Mouse (Mus musculus) myocyte (in vitro differentiated cells): ENCODE measurements around the gene Htr1d. TPM values are rescaled to one million over a fixed set of nuclear protein-coding genes. Genes with fewer than 3 reads are reported as not detected.

Experiments used
- H3K27me3 ChIP-seq: one replicate; pipeline ENCODE4 v1.6.1; 2011; ENCODE audit not compliant: control insufficient read depth, insufficient read depth, insufficient read length
- H3K36me3 ChIP-seq: one replicate; pipeline ENCODE4 v1.6.1; 2011; ENCODE audit not compliant: control insufficient read depth, insufficient read depth
- H3K4me2 ChIP-seq: one replicate; pipeline ENCODE4 v1.6.1; 2011; ENCODE audit warnings: low read depth, control low read depth
- H3K4me3 ChIP-seq: one replicate; pipeline ENCODE4 v1.5.1; 2011; ENCODE audit warnings: mild to moderate bottlenecking, control low read depth, moderate library complexity
- H3K79me2 ChIP-seq: one replicate; pipeline ENCODE4 v1.6.1; 2011; ENCODE audit not compliant: control insufficient read depth, insufficient read depth
- H3ac ChIP-seq: one replicate; pipeline ENCODE4 v1.6.1; 2011; ENCODE audit not compliant: control insufficient read depth, insufficient read length
- E2F4 ChIP-seq: IDR thresholded peaks from one replicate; pipeline ENCODE4 v1.6.1; 2011; ENCODE audit warnings: mild to moderate bottlenecking, control low read depth, moderate library complexity; ENCODE audit not compliant: insufficient read depth
- MAX ChIP-seq: IDR thresholded peaks from one replicate; pipeline ENCODE4 v1.6.1; 2011; ENCODE audit warnings: low read depth, mild to moderate bottlenecking, control low read depth
- POLR2A ChIP-seq: IDR thresholded peaks from one replicate; pipeline ENCODE4 v1.6.1; 2011; ENCODE audit warnings: low read depth, mild to moderate bottlenecking, control low read depth, moderate library complexity; ENCODE audit not compliant: insufficient read length
- POLR2AphosphoS2 ChIP-seq: IDR thresholded peaks from one replicate; pipeline ENCODE4 v1.6.1; 2011; ENCODE audit warnings: low read depth, control low read depth; ENCODE audit not compliant: insufficient read length
- REST ChIP-seq: IDR thresholded peaks from one replicate; pipeline ENCODE4 v1.6.1; 2011; ENCODE audit warnings: mild to moderate bottlenecking, control low read depth, moderate library complexity; ENCODE audit not compliant: insufficient read depth, insufficient read length
- SRF ChIP-seq: IDR thresholded peaks from one replicate; pipeline ENCODE4 v1.6.1; 2011; ENCODE audit warnings: low read depth; ENCODE audit not compliant: control insufficient read depth, insufficient read length
- TCF3 ChIP-seq: IDR thresholded peaks from one replicate; pipeline ENCODE4 v1.6.1; 2011; ENCODE audit warnings: low read depth, control low read depth; ENCODE audit not compliant: insufficient read length
- USF1 ChIP-seq: IDR thresholded peaks from one replicate; pipeline ENCODE4 v1.6.1; 2011; ENCODE audit warnings: low read depth, mild to moderate bottlenecking, control low read depth, moderate library complexity
- polyA plus RNA-seq: library from polyadenylated mRNA; unstranded; fragments of >200 nt; fragmentation: generic; extraction: Trizol; gene quantifications from one replicate; pipeline ENCODE4 v1.2.1, GENCODE M21; 2012; ENCODE audit warnings: missing spikeins

The Htr1d gene
- polyA plus RNA-seq, 1 experiment, result 0.11 TPM

DNA sequence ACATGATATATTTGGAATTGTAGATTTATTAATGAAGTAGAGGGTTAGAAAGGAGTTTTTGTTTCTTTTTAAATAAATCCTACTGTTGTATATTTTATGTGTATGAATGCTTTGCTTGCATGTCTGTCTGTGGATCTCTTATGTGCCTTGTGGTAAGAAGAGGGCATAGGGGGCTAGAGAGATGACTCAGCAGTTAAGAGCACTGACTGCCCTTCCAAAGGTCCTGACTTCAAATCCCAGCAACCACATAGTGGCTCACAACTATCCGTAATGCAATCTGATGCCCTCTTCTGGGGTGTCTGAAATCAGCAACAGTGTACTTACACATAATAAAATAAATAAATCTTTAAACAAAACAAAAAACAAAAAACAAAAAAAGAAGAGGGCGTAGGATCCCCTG is 63.2 kb downstream of the Htr1d start:
- no peak for TF ChIP-seq MAX
- TF ChIP-seq POLR2A, result no peak
- no peak for TF ChIP-seq POLR2AphosphoS2
- TF ChIP-seq USF1, result no peak
- TF ChIP-seq E2F4, result no peak
- TF ChIP-seq SRF, result no peak
- TF ChIP-seq TCF3, result no peak
- TF ChIP-seq REST, result no peak

More for the DNA sequence above, 63.2 kb downstream of the Htr1d start:
- H3K79me2 ChIP-seq, result peaks cover 100% of the 10 kb centered on the region
- no peak overlapping the region for H3K4me3 ChIP-seq
- no peaks in the 10 kb centered on the region for H3K27me3 ChIP-seq
- H3K4me2 ChIP-seq, result no peak overlapping the region
- no peaks in the 10 kb centered on the region for H3K36me3 ChIP-seq
- H3ac ChIP-seq, result no peak overlapping the region

Other genes with a start within 250 kb of the Htr1d start
- 3.9 TPM for gene Asap3, start 217.2 kb upstream of the Htr1d start, polyA plus RNA-seq
- 5.5 TPM for gene Tcea3, start 175.8 kb upstream of the Htr1d start, polyA plus RNA-seq
- 9.4 TPM for gene Zfp46, start 138.8 kb upstream of the Htr1d start, polyA plus RNA-seq
- gene Hnrnpr, start 112.6 kb upstream of the Htr1d start, polyA plus RNA-seq, result 25.1 TPM
- gene 6030445D17Rik, start 38.7 kb downstream of the Htr1d start, polyA plus RNA-seq, result 0.46 TPM
- gene Luzp1, start 46.2 kb downstream of the Htr1d start, polyA plus RNA-seq, result 12.5 TPM
- 52.8 TPM for gene Kdm1a, start 179.2 kb downstream of the Htr1d start, polyA plus RNA-seq
- gene Tex46, start 186.9 kb downstream of the Htr1d start, polyA plus RNA-seq, result not detected
- not detected for gene Lactbl1, start 199.1 kb downstream of the Htr1d start, polyA plus RNA-seq